Comparison of ENCODE assay signal across 8 mouse cellular contexts in the genomic region with DNA sequence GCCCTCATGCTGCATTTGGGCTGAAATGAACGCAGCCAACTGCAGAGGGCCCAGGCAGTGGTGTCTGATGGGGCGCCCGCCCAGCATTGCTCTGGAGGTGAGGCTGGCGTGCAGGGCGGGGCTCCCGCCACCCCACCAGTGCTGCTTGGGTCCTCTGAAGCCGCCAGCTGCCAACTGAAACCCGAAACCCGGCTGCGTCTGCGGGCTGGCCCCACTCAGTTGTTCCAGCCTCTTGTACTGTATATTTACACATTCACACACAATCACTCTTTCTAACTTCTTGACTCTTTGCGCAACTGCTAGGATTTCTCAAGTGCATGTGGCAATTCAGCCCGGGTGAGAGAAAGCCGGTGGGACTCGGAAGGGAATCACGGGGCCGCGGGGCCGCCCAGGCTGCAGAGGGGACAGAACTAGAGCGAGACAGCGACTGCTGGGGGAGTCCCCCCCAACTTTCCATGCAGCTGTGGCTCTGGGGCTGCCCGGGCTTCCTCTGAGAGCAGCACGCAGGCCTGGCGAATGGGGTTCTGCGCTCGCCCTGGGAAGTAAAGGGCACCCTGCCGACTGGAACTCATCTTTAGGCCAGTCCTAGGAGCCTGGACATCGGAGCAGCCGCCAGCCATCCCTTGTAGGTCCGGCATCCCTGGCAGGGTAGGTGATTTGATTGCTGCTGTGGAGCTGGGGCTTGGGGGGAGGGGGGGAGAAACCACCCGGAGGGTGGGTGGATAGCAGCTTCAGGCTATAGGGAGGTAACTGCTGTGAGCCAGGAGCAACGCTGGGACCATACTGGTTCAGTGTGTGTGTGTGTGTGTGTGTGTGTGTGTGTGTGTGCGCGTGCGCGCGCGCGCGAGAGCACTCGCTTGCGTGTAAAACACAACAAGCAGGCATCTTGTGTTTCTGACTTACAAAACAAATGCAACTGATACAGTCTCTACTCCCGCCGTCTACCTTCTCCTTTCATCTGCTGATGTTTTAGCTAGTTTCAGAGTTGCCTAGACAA. TPM values are rescaled to one million over a fixed set of nuclear protein-coding genes. Genes with fewer than 3 reads are reported as not detected.
DNase-seq lines count a peak whose midpoint lies in the region; ATAC-seq and TF ChIP-seq lines count a peak whose summit lies in the region.

A gene (plus strand): TSS at position 177 of the 997 bp plus-strand sequence.

- peaks cover 7% of the 10 kb centered on the region; the same call in 1 of the 2 replicates for H3K27me3 ChIP-seq in forebrain, embryonic 15.5 days
- H3K27me3 ChIP-seq in lung, postnatal 0 days (replicated peaks; ENCODE audit: insufficient read depth, low read length) = no peaks in the 10 kb centered on the region

- peak within 1 kb of the TSS; percentile 47 for H3K4me3 ChIP-seq in forebrain, embryonic 15.5 days
- H3K4me3 ChIP-seq in lung, postnatal 0 days (ENCODE audit: low read depth, low read length) = peak within 1 kb of the TSS; percentile 55

- H3K4me2 ChIP-seq in forebrain, embryonic 15.5 days (replicated peaks) = peak within 1 kb of the TSS; percentile 74
- peak within 1 kb of the TSS; percentile 68 for H3K4me2 ChIP-seq in lung, postnatal 0 days (replicated peaks; ENCODE audit: low read depth, low read length)

- 2% methylated on average over 44 of the region's 44 CpGs for WGBS in forebrain, embryonic 15.5 days
- under 1% methylated on average over 42 of the region's 44 CpGs for WGBS in lung, postnatal 0 days

- peak within 1 kb of the TSS; percentile 43 for H3K9ac ChIP-seq in forebrain, embryonic 15.5 days (replicated peaks)
- peak within 1 kb of the TSS; percentile 73 for H3K9ac ChIP-seq in lung, postnatal 0 days (replicated peaks; ENCODE audit: low read depth)

- TF ChIP-seq EP300 in lung, postnatal 0 days (IDR thresholded peaks at IDR 0.05) = peak; percentile 97

- no peaks in the 10 kb centered on the region for H3K9me3 ChIP-seq in forebrain, embryonic 15.5 days
- H3K9me3 ChIP-seq in lung, postnatal 0 days (ENCODE audit: low read length) = no peaks in the 10 kb centered on the region

- peak; percentile 84 for ATAC-seq in forebrain, embryonic 15.5 days (replicated peaks)
- peak; percentile 96 for ATAC-seq in lung, postnatal 0 days

- intact Hi-C loops in heart, postnatal 14 days (cut with DNase I) = no loop called here

- no peaks in the 10 kb centered on the region for H3K36me3 ChIP-seq in forebrain, embryonic 15.5 days
- H3K36me3 ChIP-seq in lung, postnatal 0 days (ENCODE audit: insufficient read depth, low read length) = no peaks in the 10 kb centered on the region

- TF ChIP-seq CTCF in lung, postnatal 0 days (IDR thresholded peaks at IDR 0.05) = no peak

- H3K4me1 ChIP-seq in forebrain, embryonic 15.5 days = peaks cover 19% of the 10 kb centered on the region
- peaks cover 4% of the 10 kb centered on the region; the same call in 1 of the 2 replicates for H3K4me1 ChIP-seq in lung, postnatal 0 days (ENCODE audit: insufficient read depth, low read depth, low read length)

- DNase-seq in B cell, adult 2 months = peak; percentile 85
- DNase-seq in adrenal gland, adult 8-10 months = peak; percentile 52
- peak; percentile 60 to 65 for DNase-seq in heart, postnatal 14 days
- DNase-seq in kidney, postnatal 4 days = peak; percentile 69 to 80
- DNase-seq in lung, postnatal 0 days (ENCODE audit: low spot score) = peak; percentile 97
- DNase-seq in ovary, adult 18-20 months (ENCODE audit: low spot score) = peak; percentile 50
- DNase-seq in thymus, postnatal 10 days (ENCODE audit: low spot score in 2 of 2) = peak; percentile 77 to 79

- 0 out of 2 replicates have a peak within 1 kb of the TSS, but pooled peaks have one; percentile 2 for H3K27ac ChIP-seq in forebrain, embryonic 15.5 days (replicated peaks)
- peak within 1 kb of the TSS; percentile 92 for H3K27ac ChIP-seq in lung, postnatal 0 days (ENCODE audit: low read length)

RNA-seq across cellular contexts. Expression of the gene that starts here (rescaled TPM):
- total RNA-seq in adrenal gland, adult 8-10 months (2022) = 10 to 100 TPM in 2 of 4 experiments, 1 to 10 TPM in 2; 9.3 to 15.2 (median 11.9) TPM
- 3.2 and 3.4 TPM in 2 replicates for polyA plus RNA-seq in forebrain, embryonic 15.5 days (2015; fragmentation: Nextera tagmentation; extraction: Ambion mirVana)
- 10 to 100 TPM; 12.7 to 16.6 TPM for total RNA-seq in heart, postnatal 14 days (2021)
- polyA plus RNA-seq in lung, postnatal 0 days (2015; fragmentation: Nextera tagmentation; extraction: Ambion mirVana) = 26.3 and 28.2 TPM in 2 replicates

Comparison
In these comparisons a context has a peak if more than half of its experiments do, and no peak if none do; other contexts are left out.
1. Peak in every context shown above with its lines: DNase-seq, ATAC-seq, H3K4me3 ChIP-seq and H3K27ac ChIP-seq.